Mouse (Mus musculus) mouse trophoblast stem cell (cell line): Measurements from ENCODE around the gene Htr5a.

ENCODE experiments used
- in situ Hi-C, 2 experiments: fragments of 300-500 bp; cut with MseI, MboI; formaldehyde crosslinking; loops; 2 replicates in 1 of 2; 3 replicates in 1 of 2; pipeline ENCODE4 v1.15.1; 2025

The Htr5a gene

GRCm38 (mm10) chr5:27881261-27881660, 39.3 kb downstream of the Htr5a start:
- in situ Hi-C loops = no loop called here

- in situ Hi-C loops = no loop called here
These were observed 46.1 kb downstream of the Htr5a start for GRCm38 (mm10) chr5:27888080-27888479.

DNA sequence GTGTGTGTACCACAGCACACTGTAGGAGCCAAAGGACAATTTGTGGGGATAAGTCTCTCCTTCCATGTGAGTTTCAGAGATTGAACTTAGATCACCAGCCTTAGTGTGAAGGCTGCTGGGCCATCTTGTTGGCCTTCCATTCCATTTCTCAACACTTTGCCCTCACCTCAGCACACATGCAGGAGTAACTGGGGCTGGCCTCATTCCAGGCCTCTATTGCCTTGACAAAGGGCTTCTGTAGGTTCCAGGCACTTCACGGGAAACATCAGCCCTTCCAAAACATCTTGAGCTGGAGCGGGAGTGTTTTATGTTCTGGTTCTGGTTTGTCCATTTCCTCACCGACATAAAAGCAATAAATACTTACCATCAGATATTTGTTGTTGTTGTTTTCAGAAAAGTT, 54.0 kb downstream of the Htr5a start:
- in situ Hi-C loops = no loop called here

DNA sequence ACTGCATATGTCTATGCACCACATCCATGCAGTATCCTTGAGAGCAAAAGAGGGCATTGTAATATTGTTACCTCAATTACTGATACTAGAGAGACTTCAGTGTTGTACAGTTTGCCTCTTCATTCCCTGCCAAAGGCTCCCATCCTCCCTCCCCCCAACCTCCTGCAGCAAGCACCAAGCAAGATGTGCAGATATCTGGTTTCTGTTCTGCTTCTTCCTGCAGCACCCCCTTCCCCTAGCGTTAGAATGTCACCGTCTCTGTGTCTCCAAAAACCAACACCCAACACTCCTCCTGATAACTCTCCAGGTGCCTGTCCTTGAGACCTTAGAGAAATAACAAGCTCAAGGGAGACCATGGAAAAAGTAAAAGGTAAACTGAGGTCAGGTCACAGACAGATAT, 57.8 kb downstream of the Htr5a start:
- in situ Hi-C loops = no loop called here

DNA sequence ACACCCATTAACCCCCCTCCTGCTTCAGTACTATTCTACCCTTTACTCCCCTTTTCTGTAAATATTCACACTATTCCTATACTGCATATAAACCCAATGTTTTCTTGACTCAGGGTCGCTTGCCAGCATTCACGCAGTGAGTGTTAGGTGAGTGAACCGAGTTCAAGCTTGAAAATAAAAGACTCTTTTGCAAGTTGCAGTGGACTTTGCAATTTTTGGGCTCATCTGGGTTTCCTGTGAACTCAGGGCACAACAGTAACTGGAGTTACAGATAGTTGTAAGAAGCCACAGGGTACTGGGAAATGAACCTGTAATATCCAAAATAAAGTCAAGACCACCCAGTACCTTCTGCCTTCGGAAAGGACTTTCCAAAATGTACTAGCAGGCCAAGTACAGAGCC, 58.2 kb downstream of the Htr5a start:
- in situ Hi-C loops = no loop called here
